ENCODE assay signal across 12 mouse cellular contexts in the genomic region with DNA sequence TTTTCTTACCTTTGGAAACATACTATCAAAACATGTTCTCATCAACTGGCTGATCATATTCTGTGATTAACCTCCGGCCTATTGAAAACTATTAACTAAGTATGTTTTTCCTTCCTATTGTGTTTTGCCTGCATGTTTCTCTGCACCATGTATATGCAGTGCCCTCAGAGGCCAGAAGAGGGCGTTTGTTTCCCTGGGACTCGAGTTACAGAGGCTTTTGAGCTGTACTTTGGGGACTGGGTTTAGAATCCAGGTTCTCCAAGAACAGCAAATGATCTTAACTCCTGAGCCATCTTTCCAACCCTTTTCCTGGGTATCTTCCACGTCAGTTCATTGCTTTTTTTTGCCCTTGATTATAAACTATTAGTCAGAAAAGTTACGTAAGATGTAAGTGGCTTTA. TPM values are rescaled to one million over a fixed set of nuclear protein-coding genes. Genes with fewer than 3 reads are reported as not detected.
DNase-seq lines count a peak whose midpoint lies in the region; ATAC-seq and TF ChIP-seq lines count a peak whose summit lies in the region.
"Had no signal": no experiment of that assay in that cellular context is flagged by ENCODE, and none has a peak within 500 bp of the region (broad histone marks: within the 10 kb centered on the region; RNA-seq: fewer than 3 reads in every experiment).

No protein-coding gene starts in this region.

- H3K4me3 ChIP-seq in kidney, adult 2 months (ENCODE audit: insufficient read depth, low read depth, low read length), result no peak overlapping the region
- H3K4me3 ChIP-seq in forebrain, embryonic 15.5 days, result no peak overlapping the region
- H3K4me3 ChIP-seq: heart, embryonic 13.5 days; limb, embryonic 12.5 days had no signal

- DNase-seq in kidney, adult 2 months, result no peak
- DNase-seq in kidney, postnatal 14 days, result no peak
- peak; percentile 5 for DNase-seq in thymus, postnatal 0 days (ENCODE audit: low spot score)
- DNase-seq in thymus, postnatal 25 days, result no peak
- no peak for DNase-seq in brain, embryonic 14.5 days (ENCODE audit: low read depth)
- no peak for DNase-seq in gastrocnemius, postnatal 36 days
- DNase-seq: adrenal gland, adult 2 months; embryo, embryonic 11 days had no signal

- TF ChIP-seq CTCF in kidney, adult 2 months (conservative IDR thresholded peaks at IDR 0.05; ENCODE audit: insufficient read depth, insufficient read length, low read depth, low read length), result peak; percentile 31
- TF ChIP-seq CTCF in brain, embryonic 14.5 days (IDR thresholded peaks at IDR 0.05; ENCODE audit: borderline replicate concordance, extremely low read depth, insufficient read depth, insufficient read length), result peak; percentile 28; the same call in 1 of the 2 replicates

- no peaks in the 10 kb centered on the region for H3K4me1 ChIP-seq in kidney, adult 2 months (ENCODE audit: control insufficient read depth, insufficient read depth, low read length)
- no peaks in the 10 kb centered on the region for H3K4me1 ChIP-seq in forebrain, embryonic 15.5 days
- H3K4me1 ChIP-seq: heart, embryonic 13.5 days; limb, embryonic 12.5 days had no signal

- ATAC-seq in forebrain, embryonic 15.5 days (replicated peaks), result no peak

- no peak overlapping the region for H3K9ac ChIP-seq in forebrain, embryonic 15.5 days (replicated peaks)
- H3K9ac ChIP-seq: heart, embryonic 13.5 days; limb, embryonic 12.5 days had no signal

- intact Hi-C loops in gastrocnemius, postnatal 36 days (cut with DNase I), result no loop called here

- no peak overlapping the region for H3K27ac ChIP-seq in kidney, adult 2 months (ENCODE audit: insufficient read depth, low read depth, low read length)
- no peak overlapping the region for H3K27ac ChIP-seq in forebrain, embryonic 15.5 days (replicated peaks)
- H3K27ac ChIP-seq: heart, embryonic 13.5 days; limb, embryonic 12.5 days had no signal

- no peaks in the 10 kb centered on the region for H3K9me3 ChIP-seq in forebrain, embryonic 15.5 days
- H3K9me3 ChIP-seq: heart, embryonic 13.5 days; limb, embryonic 12.5 days had no signal

- peaks cover 2% of the 10 kb centered on the region; the same call in 1 of the 2 replicates for H3K36me3 ChIP-seq in kidney, adult 2 months (ENCODE audit: control insufficient read depth, insufficient read depth, low read length)
- H3K36me3 ChIP-seq in forebrain, embryonic 15.5 days, result peaks cover 35% of the 10 kb centered on the region

- no peak overlapping the region for H3K4me2 ChIP-seq in forebrain, embryonic 15.5 days (replicated peaks)
- H3K4me2 ChIP-seq: heart, embryonic 13.5 days; limb, embryonic 12.5 days had no signal

- no peak for TF ChIP-seq POLR2A in kidney, adult 2 months (IDR thresholded peaks at IDR 0.05; ENCODE audit: low read depth, low read length)
- no peak for TF ChIP-seq POLR2A in brain, embryonic 14.5 days (IDR thresholded peaks at IDR 0.05; ENCODE audit: borderline replicate concordance, extremely low read depth, insufficient read depth, insufficient read length, poor library complexity, severe bottlenecking)

- no peaks in the 10 kb centered on the region for H3K27me3 ChIP-seq in kidney, adult 2 months (replicated peaks; ENCODE audit: control insufficient read depth, insufficient read depth, low read length)
- H3K27me3 ChIP-seq in forebrain, embryonic 15.5 days, result no peaks in the 10 kb centered on the region
- H3K27me3 ChIP-seq: heart, embryonic 13.5 days; limb, embryonic 12.5 days had no signal

- 62% methylated on average over 5 of the region's 5 CpGs for WGBS in kidney, adult 2 months
- 63% methylated on average over 5 of the region's 5 CpGs for WGBS in forebrain, embryonic 15.5 days

RNA-seq across cellular contexts. Expression of a gene that starts 10.4 kb away (rescaled TPM):
- polyA plus RNA-seq in kidney, adult 2 months (2012; rRNA removed), result 325 and 361 TPM in 2 replicates
- polyA plus RNA-seq in thymus, postnatal 0 days (2015; fragmentation: Nextera tagmentation; extraction: Ambion mirVana), result 236 and 245 TPM in 2 replicates
- polyA plus RNA-seq in brain, embryonic 14.5 days (2012; rRNA removed), result 252 and 255 TPM in 2 replicates
- 262 and 269 TPM in 2 replicates for polyA plus RNA-seq in forebrain, embryonic 15.5 days (2015; fragmentation: Nextera tagmentation; extraction: Ambion mirVana)
- total RNA-seq in gastrocnemius, postnatal 36 days (2021), result 1,000 to 10,000 TPM; 1,149 to 1,583 TPM

RNA-seq across cellular contexts. Expression of a gene that starts 23.6 kb away (rescaled TPM):
- 9.3 and 12.5 TPM in 2 replicates for polyA plus RNA-seq in kidney, adult 2 months (2012; rRNA removed)
- 10.8 and 13.7 TPM in 2 replicates for polyA plus RNA-seq in thymus, postnatal 0 days (2015; fragmentation: Nextera tagmentation; extraction: Ambion mirVana)
- 11.5 and 11.8 TPM in 2 replicates for polyA plus RNA-seq in brain, embryonic 14.5 days (2012; rRNA removed)
- 11.4 and 14.5 TPM in 2 replicates for polyA plus RNA-seq in forebrain, embryonic 15.5 days (2015; fragmentation: Nextera tagmentation; extraction: Ambion mirVana)
- 1 to 10 TPM; 4.7 to 6.3 TPM for total RNA-seq in gastrocnemius, postnatal 36 days (2021)

RNA-seq across cellular contexts. Expression of a gene that starts 54.3 kb away (rescaled TPM):
- polyA plus RNA-seq in kidney, adult 2 months (2012; rRNA removed), result 0.31 and 0.48 TPM in 2 replicates
- 0.87 and 0.89 TPM in 2 replicates for polyA plus RNA-seq in thymus, postnatal 0 days (2015; fragmentation: Nextera tagmentation; extraction: Ambion mirVana)
- polyA plus RNA-seq in brain, embryonic 14.5 days (2012; rRNA removed), result 0.10 and 0.22 TPM in 2 replicates
- 0.23 and 0.33 TPM in 2 replicates for polyA plus RNA-seq in forebrain, embryonic 15.5 days (2015; fragmentation: Nextera tagmentation; extraction: Ambion mirVana)
- total RNA-seq in gastrocnemius, postnatal 36 days (2021), result under 1 TPM; 0.23 to 0.44 TPM
- total RNA-seq: ES-E14 had no signal

RNA-seq across cellular contexts. Expression of a gene that starts 57.9 kb away (rescaled TPM):
- not detected in 2 replicates for polyA plus RNA-seq in kidney, adult 2 months (2012; rRNA removed)
- not detected in 2 replicates for polyA plus RNA-seq in thymus, postnatal 0 days (2015; fragmentation: Nextera tagmentation; extraction: Ambion mirVana)
- 0.01 TPM in 1 of 2 replicates, not detected in the other for polyA plus RNA-seq in brain, embryonic 14.5 days (2012; rRNA removed)
- polyA plus RNA-seq in forebrain, embryonic 15.5 days (2015; fragmentation: Nextera tagmentation; extraction: Ambion mirVana), result not detected in 2 replicates
- total RNA-seq in gastrocnemius, postnatal 36 days (2021), result not detected
- total RNA-seq: adrenal gland, adult 2 months had no signal
- polyA plus RNA-seq: adrenal gland, adult 2 months; heart, embryonic 13.5 days; limb, embryonic 12.5 days had no signal
